Mouse (Mus musculus): ENCODE results near the gene Slc34a3. TPM values are rescaled to one million over a fixed set of nuclear protein-coding genes. Genes with fewer than 3 reads are reported as not detected.

The Slc34a3 gene
- not detected for total RNA-seq (2023)

GRCm38 (mm10) chr2:25234050-25234449 is at the start of gene Slc34a3:
TSS of gene Slc34a3 (minus strand) at chr2:25234364.

GRCm38 (mm10) chr2:25271827-25272511 is 37.8 kb upstream of the Slc34a3 start, which contains the start of the genes Ssna1 and Anapc2:
TSS of gene Ssna1 (minus strand) at chr2:25272438.
TSS of gene Anapc2 (plus strand) at chr2:25272478.

GRCm38 (mm10) chr2:25262291-25262767 is 28.2 kb upstream of the Slc34a3 start, which contains the start of gene Tprn:
TSS of gene Tprn (plus strand) at chr2:25262618.

GRCm38 (mm10) chr2:25255284-25255779 is 21.2 kb upstream of the Slc34a3 start, which contains the start of gene Tmem203:
TSS of gene Tmem203 (plus strand) at chr2:25255439.

GRCm38 (mm10) chr2:25246183-25247072 is 12.3 kb upstream of the Slc34a3 start, which contains the start of gene AL732309.1:
TSS of gene AL732309.1 (minus strand) at chr2:25246863.

GRCm38 (mm10) chr2:25242101-25242506 is 7.9 kb upstream of the Slc34a3 start, which contains the start of the genes Rnf208 and Cysrt1:
TSS of gene Rnf208 (plus strand) at chr2:25242255.
TSS of gene Cysrt1 (minus strand) at chr2:25242452.

GRCm38 (mm10) chr2:25236614-25237013 is 2.5 kb upstream of the Slc34a3 start, which contains the start of gene Rnf224:
TSS of gene Rnf224 (minus strand) at chr2:25236787.

GRCm38 (mm10) chr2:25224492-25224765 is 9.7 kb downstream of the Slc34a3 start, which contains the start of gene Tubb4b:
TSS of gene Tubb4b (minus strand) at chr2:25224702.

GRCm38 (mm10) chr2:25218445-25218844 is 15.7 kb downstream of the Slc34a3 start, which contains the start of gene Fam166a:
TSS of gene Fam166a (plus strand) at chr2:25218745.

GRCm38 (mm10) chr2:25214444-25214843 is 19.7 kb downstream of the Slc34a3 start, which contains the start of gene Stpg3:
TSS of gene Stpg3 (minus strand) at chr2:25214637.

GRCm38 (mm10) chr2:25211121-25211670 is 23.0 kb downstream of the Slc34a3 start, which contains the start of gene Nelfb:
TSS of gene Nelfb (minus strand) at chr2:25211489.

GRCm38 (mm10) chr2:25196172-25196954 is 37.8 kb downstream of the Slc34a3 start, which contains the start of gene Tor4a:
TSS of gene Tor4a (minus strand) at chr2:25196886.

GRCm38 (mm10) chr2:25180478-25180903 is 53.7 kb downstream of the Slc34a3 start, which contains the start of gene Nrarp:
TSS of gene Nrarp (plus strand) at chr2:25180758.

Other genes starting within 250 kb of the Slc34a3 start
- 22.7 TPM for gene Nsmf, start 180.0 kb downstream of the Slc34a3 start, total RNA-seq (2023)
- not detected for gene Entpd8, start 154.1 kb downstream of the Slc34a3 start, total RNA-seq (2023)
- not detected for gene Noxa1, start 139.2 kb downstream of the Slc34a3 start, total RNA-seq (2023)
- 3.3 TPM for gene Nrarp, start 53.6 kb downstream of the Slc34a3 start, total RNA-seq (2023)
- gene Tor4a, start 37.5 kb downstream of the Slc34a3 start, total RNA-seq (2023): 25.9 TPM
- gene Nelfb, start 22.9 kb downstream of the Slc34a3 start, total RNA-seq (2023): 68.2 TPM
- not detected for gene Stpg3, start 19.7 kb downstream of the Slc34a3 start, total RNA-seq (2023)
- gene Fam166a, start 15.6 kb downstream of the Slc34a3 start, total RNA-seq (2023): not detected
- 105 TPM for gene Tubb4b, start 9.7 kb downstream of the Slc34a3 start, total RNA-seq (2023)
- not detected for gene Rnf224, start 2.4 kb upstream of the Slc34a3 start, total RNA-seq (2023)
- not detected for gene Rnf208, start 7.9 kb upstream of the Slc34a3 start, total RNA-seq (2023)
- not detected for gene Cysrt1, start 8.1 kb upstream of the Slc34a3 start, total RNA-seq (2023)
- 11.0 TPM for gene AL732309.1, start 12.5 kb upstream of the Slc34a3 start, total RNA-seq (2023)
- 20.6 TPM for gene Tmem203, start 21.1 kb upstream of the Slc34a3 start, total RNA-seq (2023)
- 20.0 TPM for gene Tprn, start 28.3 kb upstream of the Slc34a3 start, total RNA-seq (2023)
- gene Ssna1, start 38.1 kb upstream of the Slc34a3 start, total RNA-seq (2023): 39.1 TPM
- gene Anapc2, start 38.1 kb upstream of the Slc34a3 start, total RNA-seq (2023): 92.6 TPM
- gene Tmem210, start 53.8 kb upstream of the Slc34a3 start, total RNA-seq (2023): not detected
- not detected for gene Lrrc26, start 55.6 kb upstream of the Slc34a3 start, total RNA-seq (2023)
- gene Grin1, start 84.8 kb upstream of the Slc34a3 start, total RNA-seq (2023): not detected
- 34.4 TPM for gene Man1b1, start 98.0 kb upstream of the Slc34a3 start, total RNA-seq (2023)
- gene Dpp7, start 122.0 kb upstream of the Slc34a3 start, total RNA-seq (2023): 13.0 TPM
- 12.6 TPM for gene Uap1l1, start 131.3 kb upstream of the Slc34a3 start, total RNA-seq (2023)
- gene Sapcd2, start 138.0 kb upstream of the Slc34a3 start, total RNA-seq (2023): not detected
- gene Entpd2, start 161.5 kb upstream of the Slc34a3 start, total RNA-seq (2023): not detected
- gene Npdc1, start 165.0 kb upstream of the Slc34a3 start, total RNA-seq (2023): 2.3 TPM
- gene Fut7, start 188.9 kb upstream of the Slc34a3 start, total RNA-seq (2023): 0.52 TPM
- gene Abca2, start 194.3 kb upstream of the Slc34a3 start, total RNA-seq (2023): 80.3 TPM
- gene Clic3, start 222.5 kb upstream of the Slc34a3 start, total RNA-seq (2023): not detected
- gene Paxx, start 226.7 kb upstream of the Slc34a3 start, total RNA-seq (2023): 83.0 TPM
- gene Ptgds, start 235.7 kb upstream of the Slc34a3 start, total RNA-seq (2023): not detected